Mouse (Mus musculus): ENCODE results near the gene Mcm5.

Mcm5 gene

DNA sequence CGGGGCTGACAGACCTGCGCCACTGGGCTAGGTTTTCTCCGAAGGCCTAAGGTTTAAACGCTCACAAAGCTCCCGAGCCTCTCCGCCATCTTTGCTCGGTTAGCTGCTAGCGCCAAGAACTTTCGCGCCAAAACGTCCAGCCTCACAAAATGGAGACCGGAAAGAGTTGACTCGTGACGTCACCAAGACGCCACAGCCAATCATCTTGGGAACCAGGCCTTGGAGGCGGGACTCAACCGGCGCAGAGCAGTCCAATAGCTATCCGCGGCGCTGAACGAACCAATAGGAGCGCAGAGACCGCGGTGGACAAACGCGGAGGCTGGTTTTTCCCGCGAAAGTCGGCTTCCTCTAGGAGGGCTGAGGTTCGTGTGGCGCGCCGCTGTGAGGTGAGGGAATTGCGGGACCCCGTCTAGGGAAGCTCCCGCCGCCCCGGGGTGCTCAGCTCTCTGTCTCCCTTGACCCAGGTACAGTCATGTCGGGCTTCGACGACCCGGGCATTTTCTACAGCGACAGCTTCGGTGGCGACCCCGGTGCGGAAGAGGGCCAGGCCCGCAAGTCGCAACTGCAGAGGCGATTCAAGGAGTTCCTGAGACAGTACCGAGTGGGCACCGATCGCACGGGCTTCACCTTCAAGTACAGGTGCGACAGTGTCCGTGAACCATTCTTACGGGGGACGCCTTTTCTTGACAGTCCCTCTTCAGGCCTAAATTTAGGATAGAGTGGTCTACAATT lies at the start of gene Mcm5:
Mcm5 (plus strand) TSS at position 334 of the 732 bp plus-strand sequence.
- peak; percentile 99 for DNase-seq (ENCODE audit: low read depth, low spot score)

DNA sequence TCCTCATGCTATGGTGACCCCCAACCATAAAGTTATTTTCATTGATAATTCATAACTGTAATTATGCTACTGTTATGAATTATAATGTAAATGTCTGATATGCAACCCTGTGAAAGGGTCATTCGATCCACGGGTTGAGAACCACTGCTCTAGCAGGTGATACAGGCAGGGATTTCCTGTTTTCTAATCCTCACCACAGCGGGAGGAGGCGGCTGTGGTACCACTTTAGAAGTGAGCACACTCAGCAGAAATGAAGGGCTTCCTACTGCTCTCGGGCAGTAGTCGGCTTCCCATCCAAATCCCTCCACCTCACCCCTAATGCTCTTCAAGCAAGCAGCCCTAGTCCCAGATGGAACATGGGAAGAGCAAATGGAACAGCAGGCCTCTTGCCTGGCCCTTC lies 49.3 kb upstream of the Mcm5 start:
- DNase-seq (ENCODE audit: low read depth, low spot score) = no peak

DNA sequence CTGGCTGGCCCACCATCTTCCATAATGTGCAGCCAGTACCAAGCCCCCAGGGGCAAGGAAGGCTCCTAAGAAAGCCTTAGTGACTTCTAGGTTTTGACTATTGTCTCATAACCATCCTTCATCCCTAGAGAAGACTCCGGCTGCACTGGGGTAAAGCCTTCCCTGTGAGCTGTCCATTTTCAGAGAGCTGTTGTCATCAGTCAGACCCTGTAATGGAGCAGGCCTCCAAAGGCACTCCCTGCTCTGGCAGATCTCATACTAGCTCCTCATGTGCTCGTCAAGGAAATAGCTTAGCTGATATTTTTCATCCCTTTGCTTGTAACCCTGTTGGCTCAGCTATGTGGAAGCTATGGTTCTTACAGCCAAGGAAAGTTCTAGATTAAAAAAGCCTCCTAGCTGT lies 48.6 kb upstream of the Mcm5 start:
- no peak for DNase-seq (ENCODE audit: low read depth, low spot score)

DNA sequence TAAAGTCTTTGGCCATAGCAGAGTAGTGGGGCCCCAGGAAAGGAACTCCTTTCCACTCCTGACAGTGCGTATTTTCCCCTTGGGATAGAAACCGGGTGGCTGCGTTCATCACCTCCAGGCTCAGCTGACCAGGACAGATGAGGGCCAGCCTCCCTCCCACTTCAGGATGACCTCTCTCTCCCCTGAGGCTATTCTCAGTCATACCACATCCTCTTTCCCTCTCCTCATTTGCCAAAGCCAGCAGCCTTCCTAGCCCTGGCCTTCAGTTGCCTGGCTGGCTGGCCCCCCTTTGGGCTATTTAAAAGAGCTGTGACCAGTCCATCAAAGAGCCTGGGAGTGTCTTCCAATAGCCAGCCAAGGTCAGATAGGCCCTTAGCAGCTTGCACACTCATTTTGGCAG lies 46.1 kb upstream of the Mcm5 start:
- DNase-seq (ENCODE audit: low read depth, low spot score) = no peak

DNA sequence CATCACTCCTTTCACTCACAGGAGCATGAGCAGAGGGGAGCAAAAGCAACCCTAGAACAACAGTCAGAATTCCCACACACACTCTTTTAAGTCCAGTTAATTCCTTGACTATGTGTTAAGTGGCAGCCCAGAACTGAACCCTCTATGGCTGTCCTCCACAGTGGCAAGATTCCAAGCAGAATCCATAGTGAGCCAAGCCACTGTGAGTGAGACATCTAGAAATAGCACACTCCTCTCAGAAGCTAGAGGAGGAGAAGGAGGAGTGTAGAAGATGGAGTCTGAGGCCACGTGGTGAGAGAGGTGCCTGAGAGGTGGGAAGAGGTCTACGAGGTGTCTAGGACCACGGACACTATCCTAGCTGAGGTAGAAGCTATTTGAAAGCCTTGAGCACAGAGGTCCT lies 44.6 kb upstream of the Mcm5 start:
- DNase-seq (ENCODE audit: low read depth, low spot score) = no peak

DNA sequence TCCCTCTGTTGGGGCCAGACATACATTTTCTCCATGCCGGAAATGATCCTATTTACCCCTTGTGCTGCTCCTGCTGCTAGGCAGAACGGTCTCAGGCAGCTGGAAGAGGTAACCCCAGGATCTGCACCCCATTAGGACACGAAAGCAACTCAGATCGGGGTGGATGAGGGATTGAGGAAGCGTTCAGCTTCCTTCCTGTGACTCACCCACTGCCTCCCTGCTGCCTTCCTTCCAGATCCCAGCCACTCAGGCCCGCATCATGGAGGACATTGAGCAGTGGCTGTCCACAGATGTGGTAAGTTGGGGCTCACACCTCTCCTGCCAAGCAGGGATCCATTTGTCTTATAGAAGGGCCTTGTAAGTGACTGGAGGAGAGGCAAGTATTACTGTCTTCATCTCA lies 42.1 kb upstream of the Mcm5 start:
- DNase-seq (ENCODE audit: low read depth, low spot score) = no peak

DNA sequence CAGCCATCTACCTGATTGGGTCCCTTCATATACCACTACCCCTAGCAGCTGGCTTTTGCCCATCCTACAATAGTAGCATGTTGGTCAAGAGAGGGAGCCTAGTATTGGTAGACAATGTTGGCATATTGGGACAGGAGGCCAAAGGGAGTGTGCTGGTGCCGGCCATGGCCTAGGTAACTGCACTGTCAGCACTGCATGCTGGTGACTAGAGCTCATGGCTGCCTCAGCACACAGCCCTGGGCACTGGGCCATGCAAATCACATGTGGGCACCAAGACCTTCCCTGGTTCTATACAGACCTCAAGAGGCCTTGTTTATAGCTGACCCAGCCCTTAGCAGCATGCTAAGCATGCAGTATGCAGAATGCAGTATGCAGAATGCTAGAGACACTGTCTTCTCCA lies 39.1 kb upstream of the Mcm5 start:
- DNase-seq (ENCODE audit: low read depth, low spot score) = no peak

DNA sequence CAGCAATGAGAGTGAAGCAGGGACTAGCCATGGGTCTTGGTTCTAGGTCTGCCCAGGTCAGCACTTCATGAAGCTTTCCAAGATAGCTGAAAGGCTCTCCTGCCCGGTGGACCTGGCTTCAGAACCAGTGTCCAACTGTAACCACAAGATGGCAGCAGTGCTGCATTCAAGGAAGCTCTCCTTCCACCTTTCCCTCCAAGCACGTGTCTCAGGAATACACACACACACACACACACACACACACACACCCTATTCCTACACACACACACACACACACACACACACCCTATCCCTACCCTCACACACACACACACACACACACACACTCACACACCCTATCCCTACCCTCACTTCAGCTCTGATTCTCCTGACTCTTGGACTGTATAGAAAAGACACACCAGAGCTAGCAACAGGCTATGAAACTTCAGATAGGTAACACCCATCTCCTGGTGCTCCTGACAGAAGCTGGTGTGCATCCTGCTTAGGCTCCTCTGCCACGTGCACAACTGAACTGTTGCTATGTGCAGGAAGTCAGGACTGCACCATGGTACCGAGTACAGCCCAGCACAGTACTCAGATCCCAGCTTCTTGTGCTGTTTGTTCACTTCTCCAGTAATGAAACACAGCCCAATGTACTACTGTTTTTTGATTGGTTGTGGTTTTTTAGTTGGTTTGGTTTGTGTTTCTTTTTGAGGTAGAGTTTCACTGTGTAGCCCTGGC lies 37.6 kb upstream of the Mcm5 start:
- DNase-seq (ENCODE audit: low read depth, low spot score) = peak; percentile 83

DNA sequence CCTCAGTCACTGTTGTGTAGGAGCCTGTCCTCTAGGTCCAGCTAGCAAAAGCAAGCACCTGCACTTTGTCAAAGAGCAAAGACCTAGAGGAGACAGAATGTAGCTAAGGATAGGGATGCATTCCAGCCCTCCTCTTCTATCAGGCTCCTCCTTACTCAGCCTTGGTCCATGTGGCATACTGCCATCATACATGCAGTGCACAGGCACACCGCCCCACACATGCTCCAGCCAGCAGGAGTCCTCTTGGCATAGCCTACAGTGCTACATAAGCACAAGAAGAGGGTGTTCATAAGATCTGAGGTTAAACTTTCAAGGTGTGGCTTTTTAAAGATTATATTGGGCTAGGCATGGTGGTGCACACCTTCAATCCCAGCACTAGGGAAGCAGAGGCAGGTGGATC lies 34.5 kb upstream of the Mcm5 start:
- no peak for DNase-seq (ENCODE audit: low read depth, low spot score)

DNA sequence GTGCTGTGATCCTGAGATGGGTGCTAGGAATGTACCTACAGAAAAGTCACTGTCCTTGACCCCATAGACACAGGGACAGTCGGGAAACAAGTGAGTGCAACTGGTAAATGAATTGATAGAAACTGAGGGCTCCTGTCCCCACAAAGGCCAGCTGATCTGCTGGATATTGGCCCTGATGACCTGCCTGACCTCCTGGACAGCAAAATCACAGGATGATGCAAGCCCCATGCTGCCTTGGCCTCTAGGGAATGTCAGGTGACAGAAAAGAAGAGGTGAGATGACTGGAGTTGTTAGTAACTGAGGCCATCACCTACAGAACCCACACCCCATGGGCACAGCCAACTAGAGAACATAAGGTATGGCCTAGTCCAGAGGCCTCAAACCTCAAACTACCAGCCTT lies 31.2 kb upstream of the Mcm5 start:
- no peak for DNase-seq (ENCODE audit: low read depth, low spot score)

DNA sequence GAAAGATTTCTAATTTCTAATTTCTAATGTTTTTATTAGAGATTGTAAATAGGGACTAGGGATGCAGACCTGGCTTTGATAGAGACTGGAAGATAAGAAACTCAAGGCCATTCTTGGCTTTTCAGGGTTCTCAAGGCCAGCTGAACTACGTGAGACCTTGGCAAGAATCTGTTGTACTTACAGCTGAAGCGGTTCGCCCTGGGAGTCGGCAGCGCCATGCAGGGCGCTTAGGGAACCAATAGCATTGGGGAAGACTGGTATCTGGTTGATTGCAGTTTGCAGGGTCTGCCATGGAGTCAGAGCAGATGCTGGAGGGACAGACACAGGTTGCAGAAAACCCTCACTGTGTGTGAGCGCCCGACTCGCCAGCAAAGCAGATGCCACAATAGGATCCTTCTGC lies 30.5 kb upstream of the Mcm5 start:
- DNase-seq (ENCODE audit: low read depth, low spot score) = no peak

DNA sequence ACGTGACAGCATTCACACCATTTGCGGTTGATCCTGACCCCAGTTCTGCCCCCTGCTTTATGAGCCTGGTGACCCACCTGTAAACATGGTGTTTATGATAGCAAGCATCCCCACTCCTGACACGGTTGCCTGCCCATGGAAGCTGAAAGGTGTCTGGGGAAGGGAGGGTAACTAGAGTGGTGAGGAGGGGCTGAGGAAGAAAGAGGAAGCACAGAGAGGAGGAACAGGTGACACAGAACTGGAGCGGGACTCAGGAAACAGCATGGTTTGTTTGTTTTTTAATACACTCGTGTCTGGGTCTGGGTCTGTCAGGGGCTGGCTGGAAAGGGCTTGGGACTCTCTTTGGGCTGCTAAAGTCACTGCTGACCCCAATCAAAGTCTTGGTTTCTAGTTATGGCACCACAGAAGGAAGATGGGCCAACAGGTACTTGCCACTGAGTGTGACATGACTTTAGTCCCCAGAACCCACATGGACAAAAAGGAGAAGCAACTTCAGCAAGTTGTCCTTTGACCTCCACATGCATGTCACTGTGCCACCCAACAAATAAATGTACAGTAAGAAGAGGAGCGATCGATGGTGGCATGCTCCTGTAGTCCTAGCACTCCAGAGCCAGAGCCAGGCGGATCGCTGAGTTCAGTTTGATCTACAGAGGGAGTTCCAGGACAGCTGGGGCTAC lies 27.9 kb upstream of the Mcm5 start:
- no peak for DNase-seq (ENCODE audit: low read depth, low spot score)

DNA sequence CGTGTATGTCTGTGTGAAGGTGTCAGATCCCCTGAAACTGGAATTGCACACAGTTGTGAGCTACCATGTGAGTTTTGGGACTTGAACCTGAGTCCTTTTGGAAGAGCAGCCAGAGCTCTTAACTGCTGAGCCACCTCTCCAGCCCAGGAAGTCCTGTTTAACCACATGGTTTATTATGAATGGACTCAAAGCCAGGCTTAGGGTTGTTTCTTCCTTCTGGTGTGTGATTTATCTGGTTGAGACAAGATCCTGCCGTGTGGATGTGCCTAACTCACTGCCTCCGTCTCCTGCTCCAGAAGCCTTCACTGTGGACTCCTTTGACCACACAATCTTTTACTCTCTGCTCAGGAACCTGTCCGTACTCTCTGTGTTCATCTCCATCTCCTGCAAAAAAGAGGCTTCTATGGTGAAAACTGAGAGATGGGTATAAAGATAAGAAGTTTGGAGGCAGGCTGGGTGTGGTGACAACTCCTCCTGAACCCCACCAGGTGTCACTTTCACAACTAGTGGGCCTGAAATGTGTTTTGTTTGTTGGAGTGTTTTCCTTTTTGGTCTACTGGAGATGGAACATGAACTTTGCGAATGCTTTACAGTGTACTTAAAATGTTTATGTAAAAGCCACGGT lies 27.1 kb upstream of the Mcm5 start:
- no peak for DNase-seq (ENCODE audit: low read depth, low spot score)

DNA sequence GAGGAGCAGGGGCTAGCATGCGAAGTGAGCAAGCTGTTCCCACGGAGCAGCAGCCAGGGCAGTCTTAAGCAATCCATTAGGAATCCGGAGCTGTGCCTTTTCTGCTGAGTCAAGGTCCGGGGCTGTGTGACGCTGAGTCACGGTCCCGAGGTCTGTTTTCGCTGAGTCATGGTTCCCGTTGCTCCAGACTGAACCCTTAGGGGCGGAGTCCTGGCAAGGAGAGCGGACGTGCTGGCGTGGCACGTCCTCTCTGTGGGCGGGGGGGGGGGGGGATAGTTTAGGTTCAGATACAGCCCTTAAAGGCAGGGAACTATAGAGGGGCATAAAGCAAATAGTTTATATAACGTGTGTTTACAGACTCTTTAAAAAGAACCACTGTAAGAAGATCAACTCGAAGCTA lies 25.5 kb upstream of the Mcm5 start:
- peak; percentile 99 for DNase-seq (ENCODE audit: low read depth, low spot score)

DNA sequence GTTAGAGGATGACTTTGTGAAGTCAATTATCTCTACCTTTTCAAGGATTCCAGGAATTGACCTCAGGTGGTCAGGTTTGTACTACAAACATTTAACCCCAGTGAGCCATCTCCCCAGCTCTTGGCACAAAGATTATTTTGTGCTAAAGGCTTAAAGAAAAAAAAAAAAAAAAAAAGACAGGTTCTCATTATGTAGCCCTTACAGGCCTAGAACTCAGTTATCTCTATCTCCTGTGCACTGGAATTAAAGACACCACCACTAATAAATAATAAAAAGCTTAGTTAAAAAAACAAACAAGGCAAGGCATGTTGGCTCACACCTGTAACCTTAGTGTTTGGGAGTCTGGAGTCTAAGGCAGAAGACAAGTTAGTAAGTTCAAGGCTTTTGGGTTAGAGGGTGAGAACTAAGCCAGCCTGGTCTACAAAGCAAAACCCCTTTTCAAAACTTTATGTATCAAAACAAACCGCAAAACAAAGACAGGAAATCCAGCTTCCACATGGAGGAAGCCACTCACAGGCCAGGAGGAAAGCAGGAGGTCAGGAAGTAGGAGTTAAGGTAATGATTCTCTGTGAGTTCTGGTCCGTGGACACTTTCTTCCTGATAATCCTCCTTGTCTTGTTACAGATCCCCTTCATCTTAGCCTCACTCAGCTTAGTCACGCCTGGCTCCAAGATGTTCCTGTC lies 24.8 kb upstream of the Mcm5 start:
- no peak for DNase-seq (ENCODE audit: low read depth, low spot score)

DNA sequence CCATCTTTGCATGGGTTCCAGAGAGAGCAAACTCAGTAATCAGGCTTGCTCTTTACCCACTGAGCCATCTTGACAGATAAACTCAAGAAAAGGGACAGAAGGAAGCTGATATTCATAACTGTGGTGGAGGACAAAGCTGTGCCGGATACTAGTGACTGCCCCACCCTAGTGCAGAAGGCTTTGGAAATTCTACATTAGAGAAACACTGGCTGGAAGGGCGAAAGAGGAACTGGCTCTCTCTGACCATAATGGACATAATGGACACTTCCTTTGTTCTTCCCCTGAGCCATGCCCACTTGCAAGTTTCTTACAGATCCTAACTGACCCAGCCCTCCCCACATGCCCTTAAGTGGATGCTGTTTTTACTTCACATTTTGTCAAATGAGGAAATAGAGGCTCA lies 23.4 kb upstream of the Mcm5 start:
- no peak for DNase-seq (ENCODE audit: low read depth, low spot score)

DNA sequence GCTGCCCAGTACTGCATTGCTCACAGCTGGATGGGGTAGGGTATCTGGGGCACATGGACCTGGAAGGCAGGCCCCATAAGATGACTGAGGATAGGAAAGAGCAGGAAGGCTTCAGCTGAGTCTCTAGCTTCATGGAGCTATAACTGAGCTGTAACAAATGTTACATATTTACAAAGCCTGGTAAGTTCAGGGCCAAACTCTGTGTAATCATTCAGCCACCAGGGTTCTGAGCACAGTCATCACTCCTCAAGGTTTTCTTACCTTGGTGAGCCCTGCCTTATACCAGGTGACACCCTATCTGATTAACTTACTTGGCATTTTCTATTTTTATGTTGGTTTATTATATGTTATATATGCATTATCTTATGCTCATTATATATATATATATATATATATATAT lies 22.2 kb upstream of the Mcm5 start:
- DNase-seq (ENCODE audit: low read depth, low spot score) = no peak

DNA sequence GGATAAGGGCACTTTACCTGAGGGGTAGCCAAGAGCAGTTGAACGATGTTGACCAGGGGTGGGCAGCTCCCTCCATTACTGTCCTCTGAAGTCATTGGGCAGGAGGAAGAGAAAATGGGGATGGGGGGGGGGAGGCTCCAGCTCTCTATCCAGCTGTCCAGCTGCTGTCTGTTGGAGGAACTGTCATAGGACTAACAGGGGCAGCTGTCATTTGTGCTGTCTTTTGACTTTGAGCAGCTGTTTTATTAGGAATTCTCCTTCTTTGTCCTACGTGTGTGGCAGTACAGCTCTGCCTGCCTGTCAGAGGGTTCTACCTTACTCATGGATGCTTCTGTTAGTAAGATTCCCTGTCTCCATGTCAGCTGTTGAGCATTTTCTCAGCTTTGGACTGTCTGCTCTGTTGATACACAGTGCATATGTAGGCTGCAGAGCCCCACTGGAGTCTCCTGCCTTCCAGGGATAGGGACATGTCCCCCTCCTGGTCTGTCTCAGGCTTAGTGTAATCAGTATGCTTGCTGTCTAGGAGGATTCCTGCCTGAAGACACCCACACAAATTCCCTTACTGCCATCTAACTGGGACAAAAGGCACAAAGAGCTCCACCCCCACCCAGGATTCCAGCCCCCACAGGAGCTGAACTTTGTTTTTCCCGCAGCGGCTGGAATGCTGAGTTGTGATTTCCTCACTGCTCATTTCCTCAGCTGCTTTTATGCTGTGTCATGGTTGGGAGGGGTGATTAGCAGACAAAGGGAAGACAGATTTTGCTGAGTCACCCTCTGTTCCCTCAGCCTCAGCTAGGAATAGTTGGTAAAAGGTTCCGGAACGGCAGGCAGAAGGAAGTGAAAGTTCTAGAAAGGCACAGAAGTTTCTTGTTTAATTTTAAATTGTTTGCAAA lies 20.1 kb upstream of the Mcm5 start:
- DNase-seq (ENCODE audit: low read depth, low spot score) = peak; percentile 98

DNA sequence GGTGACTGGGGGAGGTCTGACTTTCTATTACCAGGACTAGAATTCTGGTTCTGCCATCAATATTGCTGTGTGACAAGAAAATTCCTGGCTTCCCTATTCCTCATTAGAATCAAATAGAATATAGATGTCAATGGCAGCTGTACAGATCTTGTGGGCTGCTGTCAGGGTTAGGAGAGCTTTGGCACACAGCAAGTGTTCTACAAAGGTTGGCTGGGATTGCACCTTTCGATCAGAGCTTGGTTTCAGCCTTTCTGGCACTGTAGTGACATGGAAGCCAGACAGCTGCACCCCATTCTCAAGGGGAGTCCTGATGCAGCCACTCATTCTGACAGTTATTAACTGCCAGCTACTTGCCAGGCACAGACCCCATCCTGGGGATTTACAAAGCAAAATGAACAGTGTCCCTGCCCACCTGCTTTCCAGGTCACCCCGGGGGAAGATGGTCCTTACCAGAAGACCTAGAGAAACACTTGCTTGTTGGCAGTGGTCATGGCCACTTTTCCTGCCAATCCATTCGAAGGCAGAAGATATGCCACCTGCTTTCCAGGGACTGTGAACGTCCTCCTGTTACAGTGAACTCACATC lies 18.5 kb upstream of the Mcm5 start:
- no peak for DNase-seq (ENCODE audit: low read depth, low spot score)

DNA sequence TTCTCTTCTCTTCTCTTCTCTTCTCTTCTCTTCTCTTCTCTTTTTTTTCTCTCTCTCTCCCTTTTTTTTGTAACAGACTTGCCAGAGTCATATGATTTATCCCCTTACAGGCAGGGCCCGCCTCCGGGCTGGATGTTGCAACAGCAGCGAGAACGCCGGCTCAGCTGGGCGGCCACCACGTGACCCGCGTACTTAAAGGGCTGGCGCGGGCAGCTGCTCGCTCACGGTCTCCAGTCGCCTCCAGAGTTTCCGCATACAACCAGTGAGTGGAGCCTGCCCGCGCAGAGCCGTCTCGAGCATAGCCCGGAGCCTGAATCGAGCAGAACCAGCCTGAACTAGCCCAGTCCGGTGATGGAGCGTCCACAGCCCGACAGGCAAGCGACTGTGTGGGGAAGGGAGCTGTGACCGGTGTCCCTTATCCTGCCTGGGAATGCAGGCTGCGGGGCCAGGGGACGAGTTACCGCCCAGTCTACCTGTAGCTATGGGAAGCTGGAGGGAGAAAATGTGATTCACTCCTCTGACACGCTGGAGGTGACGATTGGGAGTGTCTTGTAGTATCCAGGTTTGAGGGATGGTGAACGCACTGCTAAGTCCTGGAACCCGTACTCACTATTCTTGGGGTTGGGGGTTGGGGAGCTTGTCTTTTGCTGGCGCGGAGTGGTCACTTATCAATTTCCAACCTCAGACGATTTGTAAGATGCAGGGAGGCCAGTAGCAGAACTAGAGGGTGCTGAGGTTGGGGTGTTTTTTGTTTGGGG lies 15.8 kb upstream of the Mcm5 start, which contains the start of gene Hmox1:
Hmox1 (plus strand) TSS at position 223 of the 758 bp plus-strand sequence.
- DNase-seq (ENCODE audit: low read depth, low spot score) = peak; percentile 89
